Mouse (Mus musculus) erythroblast, embryonic 14.5 days (primary cell): ENCODE measurements around the gene Pi16.

Source experiments
- GATA1 ChIP-seq: IDR thresholded peaks from 2 replicates; pipeline ENCODE4 v1.6.1; 2012; ENCODE audit warnings: low read length, inconsistent platforms, mixed read lengths
- TAL1 ChIP-seq: IDR thresholded peaks from 3 replicates; pipeline ENCODE4 v1.6.1; 2012; ENCODE audit warnings: low read length, inconsistent platforms, mixed read lengths

DNA sequence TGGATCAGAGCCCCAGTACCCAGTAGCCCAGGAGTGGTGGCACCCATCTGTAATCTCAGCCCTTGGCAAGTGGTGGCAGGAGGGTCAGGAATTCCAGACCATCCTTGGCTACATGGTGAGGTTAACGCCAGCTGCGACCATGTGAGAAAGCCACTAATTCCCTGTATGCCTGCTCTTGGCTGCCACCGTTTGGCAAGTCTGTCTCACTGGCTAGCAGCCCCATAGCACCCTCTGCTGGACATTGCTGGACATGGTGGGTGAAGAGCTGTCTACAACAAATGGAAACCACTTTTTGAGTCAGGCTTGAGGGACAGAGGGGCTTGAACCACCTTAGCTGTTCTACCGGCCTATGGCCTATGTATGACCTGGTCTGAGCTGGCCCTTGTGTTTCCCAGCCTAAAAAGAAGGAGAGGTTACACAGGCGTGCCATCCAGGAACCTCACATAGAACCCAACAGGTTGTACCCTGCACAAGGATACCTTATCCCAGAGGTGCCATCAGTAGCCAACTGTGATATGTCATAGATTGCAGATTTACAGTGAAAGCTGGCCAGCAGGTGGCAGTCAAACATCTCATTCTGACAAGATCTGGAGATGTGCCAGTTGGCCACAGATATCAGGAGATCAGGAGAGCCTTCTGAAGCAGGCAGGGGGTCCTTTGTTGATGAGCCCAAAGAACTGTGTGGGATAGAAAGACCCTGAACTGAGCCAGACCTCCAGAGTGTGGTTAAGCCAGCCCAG, 53.7 kb downstream of the Pi16 start:
- TF ChIP-seq GATA1: no peak
- no peak for TF ChIP-seq TAL1
